Mouse (Mus musculus) ES-Bruce4 (cell line): ENCODE measurements at regions not wholly inside any gene's neighbourhood (a gene's known extent, or its start where the extent isn't known, plus 50 kb on each side); places are given as distances from the start of the nearest gene placed in this dataset.

Source experiments
- CTCF ChIP-seq: IDR thresholded peaks from one replicate; pipeline ENCODE4 v1.8.1; 2011; ENCODE audit warnings: low read depth, low read length
- EP300 ChIP-seq: IDR thresholded peaks from 2 replicates; pipeline ENCODE4 v1.6.1; 2011; ENCODE audit warnings: low read depth, low read length; ENCODE audit not compliant: insufficient read depth
- POLR2A ChIP-seq: IDR thresholded peaks from one replicate; pipeline ENCODE4 v1.8.1; 2011; ENCODE audit warnings: low read length; ENCODE audit not compliant: insufficient read depth

DNA sequence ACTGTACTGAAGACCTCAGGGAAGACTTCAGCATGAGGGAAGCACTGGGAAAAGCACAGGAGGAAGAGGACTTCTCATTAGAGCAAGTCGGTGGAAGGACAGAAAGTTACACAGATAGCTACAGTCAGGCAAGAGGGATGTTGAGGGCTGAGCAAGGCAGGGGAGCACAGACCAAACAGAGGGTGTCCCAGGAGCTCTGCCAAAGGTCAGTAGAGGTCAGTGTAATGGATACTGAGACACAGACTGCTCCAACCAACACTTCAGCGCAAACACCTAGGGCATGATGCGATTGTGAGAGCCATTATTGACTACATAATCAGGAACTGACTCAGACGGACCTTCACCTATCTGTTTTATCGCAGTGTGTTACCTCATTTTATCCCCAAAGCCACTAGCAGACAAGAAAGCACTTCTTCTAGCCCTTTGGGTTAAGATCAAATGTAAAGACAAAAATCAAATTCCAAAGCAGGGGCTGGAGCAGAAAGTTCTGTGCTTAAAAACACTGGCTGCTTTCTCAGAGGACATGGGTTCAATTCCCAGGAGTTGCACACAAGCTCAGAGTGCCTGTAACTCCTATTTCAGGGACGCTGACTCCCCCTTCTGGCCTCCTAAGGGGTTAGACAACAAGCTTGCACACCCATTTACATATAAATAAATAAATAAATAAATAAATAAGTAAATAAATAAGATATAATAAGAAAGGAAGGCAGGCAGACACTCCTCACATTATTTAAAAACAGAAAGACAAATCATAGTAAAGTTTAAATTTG is 197.3 kb upstream of the Trib2 start:
- TF ChIP-seq CTCF (no peak), EP300 (no peak), POLR2A (no peak)
